Mouse (Mus musculus) testis, adult 2 months (tissue): ENCODE data around the gene Ncor2.

Experiments
- CTCF ChIP-seq: fragments of 200-500 bp; IDR thresholded peaks from 2 replicates; pipeline ENCODE4 v1.5.1; 2012; ENCODE audit warnings: low read depth, mild to moderate bottlenecking, inconsistent platforms, low read length, moderate library complexity; ENCODE audit not compliant: control insufficient read depth, insufficient read depth, insufficient replicate concordance
- POLR2A ChIP-seq: fragments of 200-500 bp; IDR thresholded peaks from 2 replicates; pipeline ENCODE4 v1.6.1; 2012; ENCODE audit warnings: low read depth, mild to moderate bottlenecking, inconsistent platforms, low read length, moderate library complexity; ENCODE audit not compliant: control insufficient read depth

DNA sequence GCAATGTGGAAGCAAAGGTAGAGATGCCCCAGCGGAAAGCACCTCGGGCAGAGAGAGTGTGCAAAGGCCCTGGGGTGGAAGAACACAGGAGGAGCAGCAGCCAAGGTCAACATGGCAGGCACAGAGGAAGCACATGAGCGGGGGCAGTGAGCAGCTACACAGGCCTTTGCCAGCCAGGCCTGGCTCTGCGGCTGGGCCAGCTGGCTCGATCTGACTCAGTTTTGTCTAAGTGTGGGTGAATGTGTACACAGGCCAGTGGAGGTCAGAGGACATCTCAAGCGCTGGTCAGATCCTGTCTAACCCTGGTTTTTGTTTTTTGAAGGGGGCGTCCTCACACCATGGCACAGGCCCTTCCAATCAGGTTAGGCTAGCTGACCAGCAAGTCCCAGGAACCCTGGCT is 10.9 kb downstream of the Ncor2 start:
- TF ChIP-seq POLR2A = no peak
- no peak for TF ChIP-seq CTCF
